Mouse (Mus musculus) midbrain, embryonic 12.5 days (tissue): Measurements from ENCODE around the gene Hcls1. TPM values are rescaled to one million over a fixed set of nuclear protein-coding genes. Genes with fewer than 3 reads are reported as not detected.

Experiments
- ATAC-seq: fragments of 200-750 bp; cut with Nextera tagmentation; 2 replicates; pipeline ENCODE4 v1.8.0; 2017; ENCODE audit warnings: low read depth, moderate TSS enrichment, moderate library complexity; ENCODE audit not compliant: low FRiP score
- H3K27ac ChIP-seq: fragments of 300-500 bp; sonication (generic); replicated peaks from 2 replicates; pipeline ENCODE4 v1.5.1; 2016; ENCODE audit warnings: mild to moderate bottlenecking
- H3K27me3 ChIP-seq: fragments of 300-500 bp; sonication (generic); 2 replicates; pipeline ENCODE4 v1.6.1; 2016; ENCODE audit warnings: mild to moderate bottlenecking
- H3K36me3 ChIP-seq: fragments of 300-500 bp; sonication (generic); 2 replicates; pipeline ENCODE4 v1.6.1; 2016
- H3K4me1 ChIP-seq: fragments of 300-500 bp; sonication (generic); 2 replicates; pipeline ENCODE4 v1.6.1; 2016
- H3K4me2 ChIP-seq: fragments of 300-500 bp; sonication (generic); replicated peaks from 2 replicates; pipeline ENCODE4 v1.6.1; 2016; ENCODE audit warnings: mild to moderate bottlenecking, moderate library complexity
- H3K4me3 ChIP-seq: fragments of 300-500 bp; sonication (generic); 2 replicates; pipeline ENCODE4 v1.5.1; 2016; ENCODE audit warnings: mild to moderate bottlenecking
- H3K9ac ChIP-seq: fragments of 300-500 bp; sonication (generic); replicated peaks from 2 replicates; pipeline ENCODE4 v1.6.1; 2016; ENCODE audit warnings: mild to moderate bottlenecking, moderate library complexity
- H3K9me3 ChIP-seq: fragments of 300-500 bp; sonication (generic); 2 replicates; pipeline ENCODE4 v1.6.1; 2016; ENCODE audit warnings: mild to moderate bottlenecking
- WGBS: fragments of 180-500 bp; shearing (Covaris S2); methylation state at CpG from one replicate; pipeline ENCODE4 v1.1.7; 2016; 5-methylcytosine and 5-hydroxymethylcytosine counted together
- polyA plus RNA-seq: library from polyadenylated mRNA; unstranded; fragments of >200 nt; fragmentation: Nextera tagmentation; extraction: Ambion mirVana; gene quantifications from 2 replicates; pipeline ENCODE4 v1.2.1, GENCODE M21; 2016

Gene Hcls1
- polyA plus RNA-seq, 1 experiment from 2014 or later = 3.5 TPM

- H3K27ac ChIP-seq = no peak overlapping the region
- H3K36me3 ChIP-seq = no peaks in the 10 kb centered on the region
- no peak overlapping the region for H3K4me2 ChIP-seq
- 37% methylated on average over 4 of the region's 4 CpGs for WGBS
- H3K4me3 ChIP-seq = no peak overlapping the region
- H3K9me3 ChIP-seq = no peaks in the 10 kb centered on the region
- peaks cover 3% of the 10 kb centered on the region; the same call in 1 of the 2 replicates for H3K4me1 ChIP-seq
- no peaks in the 10 kb centered on the region for H3K27me3 ChIP-seq
- H3K9ac ChIP-seq = no peak overlapping the region
- ATAC-seq = no peak
Observed at GRCm38 (mm10) chr16:36951029-36951428, 16.2 kb downstream of the Hcls1 start.

DNA sequence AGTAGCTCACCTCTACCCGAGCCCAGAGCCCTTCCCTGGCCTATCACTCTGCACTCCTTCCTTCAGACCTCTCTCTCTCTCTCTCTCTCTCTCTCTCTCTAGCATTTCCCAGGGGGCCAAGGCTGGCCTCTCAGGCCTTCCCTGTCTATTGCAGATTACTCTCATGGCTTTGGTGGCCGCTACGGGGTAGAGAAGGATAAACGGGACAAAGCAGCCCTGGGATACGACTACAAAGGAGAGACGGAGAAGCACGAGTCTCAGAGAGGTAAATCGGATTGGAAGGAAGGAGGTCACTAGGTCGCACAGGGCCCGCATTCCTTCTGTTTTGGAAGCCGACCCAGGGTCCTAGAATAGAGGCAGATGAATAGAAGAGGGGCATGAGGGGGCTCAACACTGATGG lies 20.3 kb downstream of the Hcls1 start:
- no peaks in the 10 kb centered on the region for H3K27me3 ChIP-seq
- no peak overlapping the region for H3K4me2 ChIP-seq
- no peak for ATAC-seq
- H3K4me1 ChIP-seq = no peaks in the 10 kb centered on the region; the same call in 1 of the 2 replicates
- no peaks in the 10 kb centered on the region for H3K36me3 ChIP-seq
- WGBS = 5% methylated on average over 11 of the region's 11 CpGs
- H3K27ac ChIP-seq = no peak overlapping the region
- H3K9me3 ChIP-seq = no peaks in the 10 kb centered on the region
- H3K4me3 ChIP-seq = no peak overlapping the region
- H3K9ac ChIP-seq = no peak overlapping the region

DNA sequence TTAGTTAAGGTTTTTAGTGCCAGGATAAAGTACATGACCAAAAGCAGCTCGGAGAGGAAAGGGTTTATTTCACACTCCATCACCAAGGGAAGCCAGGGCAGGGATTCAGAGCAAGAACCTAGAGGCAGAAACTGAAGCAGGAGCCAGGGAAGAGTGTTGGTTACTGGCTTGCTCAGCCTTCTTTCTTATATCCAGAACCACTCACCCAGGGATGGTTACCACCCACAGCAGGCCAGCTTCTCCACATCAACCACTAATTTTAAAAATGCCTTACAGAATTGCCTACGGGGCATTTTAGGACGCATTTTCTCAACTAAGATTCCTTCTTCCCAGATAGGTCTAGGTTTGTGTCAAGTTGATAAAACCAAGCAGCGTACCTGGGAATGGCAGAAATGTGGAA lies 28.6 kb downstream of the Hcls1 start:
- Histone ChIP-seq H3K27me3 (no peaks in the 10 kb centered on the region), H3K4me2 (no peak overlapping the region), H3K27ac (no peak overlapping the region), H3K36me3 (no peaks in the 10 kb centered on the region), H3K4me3 (no peak overlapping the region), H3K9ac (no peak overlapping the region), H3K4me1 (no peaks in the 10 kb centered on the region), H3K9me3 (no peaks in the 10 kb centered on the region)
- no peak for ATAC-seq
- WGBS = 85% methylated on average over 4 of the region's 4 CpGs

GRCm38 (mm10) chr16:36979127-36979526 lies 44.3 kb downstream of the Hcls1 start:
- Histone ChIP-seq H3K27me3 (no peaks in the 10 kb centered on the region), H3K36me3 (no peaks in the 10 kb centered on the region), H3K9me3 (no peaks in the 10 kb centered on the region), H3K4me3 (no peak overlapping the region), H3K9ac (no peak overlapping the region), H3K4me2 (no peak overlapping the region), H3K4me1 (no peaks in the 10 kb centered on the region), H3K27ac (no peak overlapping the region)
- ATAC-seq = no peak
- WGBS = 87% methylated on average over 2 of the region's 2 CpGs

- 93% methylated on average over 1 of the region's 1 CpGs for WGBS
- Histone ChIP-seq H3K4me2 (no peak overlapping the region), H3K36me3 (no peaks in the 10 kb centered on the region), H3K27ac (no peak overlapping the region), H3K4me1 (no peaks in the 10 kb centered on the region), H3K27me3 (no peaks in the 10 kb centered on the region), H3K9ac (no peak overlapping the region), H3K9me3 (no peaks in the 10 kb centered on the region), H3K4me3 (no peak overlapping the region)
- ATAC-seq = no peak
Observed at GRCm38 (mm10) chr16:36983796-36984195, 49.0 kb downstream of the Hcls1 start.

GRCm38 (mm10) chr16:36985636-36986042 lies 50.9 kb downstream of the Hcls1 start:
- no peaks in the 10 kb centered on the region for H3K36me3 ChIP-seq
- no peak for ATAC-seq
- H3K4me3 ChIP-seq = no peak overlapping the region
- H3K9ac ChIP-seq = no peak overlapping the region
- H3K27me3 ChIP-seq = no peaks in the 10 kb centered on the region
- no peaks in the 10 kb centered on the region for H3K4me1 ChIP-seq
- 72% methylated on average over 5 of the region's 5 CpGs for WGBS
- no peak overlapping the region for H3K27ac ChIP-seq
- H3K4me2 ChIP-seq = no peak overlapping the region
- H3K9me3 ChIP-seq = no peaks in the 10 kb centered on the region

GRCm38 (mm10) chr16:36987399-36987798 lies 52.6 kb downstream of the Hcls1 start:
- H3K9ac ChIP-seq = no peak overlapping the region
- H3K4me1 ChIP-seq = no peaks in the 10 kb centered on the region
- ATAC-seq = no peak
- no peaks in the 10 kb centered on the region for H3K27me3 ChIP-seq
- H3K4me3 ChIP-seq = no peak overlapping the region
- no peak overlapping the region for H3K4me2 ChIP-seq
- no peaks in the 10 kb centered on the region for H3K9me3 ChIP-seq
- H3K27ac ChIP-seq = no peak overlapping the region
- H3K36me3 ChIP-seq = no peaks in the 10 kb centered on the region
- 75% methylated on average over 2 of the region's 2 CpGs for WGBS

DNA sequence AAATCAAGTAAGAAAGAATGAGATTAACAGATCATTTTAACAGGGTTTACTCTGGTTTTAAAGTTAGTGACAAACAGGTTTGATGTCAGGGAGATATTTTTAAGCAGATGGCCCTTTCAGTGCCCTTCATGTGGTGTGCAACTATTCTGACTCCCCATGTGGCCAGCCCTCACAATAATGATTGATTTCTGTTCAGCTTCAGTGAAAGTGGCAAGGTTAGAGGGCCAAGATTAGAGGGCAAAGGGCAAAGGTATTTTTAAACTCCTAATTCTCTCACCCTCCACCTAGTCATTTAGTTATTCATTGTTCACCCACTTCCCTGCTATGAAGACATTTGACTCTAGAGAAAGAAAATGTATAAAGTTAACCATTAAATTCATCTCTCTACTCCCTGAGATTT lies 53.3 kb downstream of the Hcls1 start:
- Histone ChIP-seq H3K4me1 (no peaks in the 10 kb centered on the region), H3K27ac (no peak overlapping the region), H3K4me2 (no peak overlapping the region), H3K36me3 (no peaks in the 10 kb centered on the region), H3K9ac (no peak overlapping the region), H3K9me3 (no peaks in the 10 kb centered on the region), H3K4me3 (no peak overlapping the region), H3K27me3 (no peaks in the 10 kb centered on the region)
- ATAC-seq = no peak

- ATAC-seq = no peak
- Histone ChIP-seq H3K9me3 (no peaks in the 10 kb centered on the region), H3K27ac (no peak overlapping the region), H3K36me3 (no peaks in the 10 kb centered on the region), H3K9ac (no peak overlapping the region), H3K4me2 (no peak overlapping the region), H3K4me1 (no peaks in the 10 kb centered on the region), H3K27me3 (no peaks in the 10 kb centered on the region), H3K4me3 (no peak overlapping the region)
- WGBS = 81% methylated on average over 8 of the region's 8 CpGs
Observed at GRCm38 (mm10) chr16:36989493-36989892, 54.7 kb downstream of the Hcls1 start.

DNA sequence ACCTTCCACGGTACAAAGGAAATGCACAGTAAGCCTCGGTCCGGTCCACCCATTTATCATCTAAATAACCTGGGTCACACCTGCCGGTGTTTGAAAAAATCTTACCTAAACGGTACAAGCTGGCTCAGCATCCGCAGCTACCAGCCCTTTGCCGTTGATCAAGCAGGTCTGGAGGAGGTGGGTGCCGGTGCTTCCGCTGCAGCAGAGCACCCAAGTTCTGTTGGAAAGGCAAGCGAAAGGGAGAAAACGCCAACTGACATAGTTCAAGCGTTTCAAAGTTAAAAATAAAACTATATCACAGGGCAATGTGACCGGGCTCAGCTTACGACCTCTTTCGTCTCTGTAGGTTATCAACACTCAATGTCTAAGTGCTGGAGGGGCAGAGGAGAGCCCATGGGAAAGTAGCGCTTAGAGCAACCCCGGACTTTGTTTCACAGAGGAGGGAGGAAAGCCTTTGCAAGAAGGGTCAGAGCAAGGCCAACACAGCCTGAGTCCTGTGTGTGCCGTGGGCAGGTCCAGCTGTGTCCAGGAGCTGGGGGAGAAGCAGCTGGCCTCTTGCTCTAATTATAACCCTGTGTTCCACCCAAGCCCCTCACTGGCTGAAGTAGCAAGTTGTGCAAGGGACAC lies 55.3 kb downstream of the Hcls1 start, which contains the start of gene Fbxo40:
Gene Fbxo40 (minus strand): TSS at position 469 of the 627 bp plus-strand sequence.
- no peak within 1 kb of the TSS for H3K9ac ChIP-seq
- H3K4me3 ChIP-seq = no peak within 1 kb of the TSS
- H3K4me2 ChIP-seq = no peak within 1 kb of the TSS
- H3K27me3 ChIP-seq = no peaks in the 10 kb centered on the region
- WGBS = 85% methylated on average over 18 of the region's 18 CpGs
- no peaks in the 10 kb centered on the region for H3K4me1 ChIP-seq
- no peak within 1 kb of the TSS for H3K27ac ChIP-seq
- no peaks in the 10 kb centered on the region for H3K9me3 ChIP-seq
- no peaks in the 10 kb centered on the region for H3K36me3 ChIP-seq
- ATAC-seq = no peak

- Histone ChIP-seq H3K9me3 (no peaks in the 10 kb centered on the region), H3K9ac (no peak overlapping the region), H3K4me3 (no peak overlapping the region), H3K4me1 (no peaks in the 10 kb centered on the region), H3K36me3 (no peaks in the 10 kb centered on the region), H3K27me3 (no peaks in the 10 kb centered on the region), H3K4me2 (no peak overlapping the region), H3K27ac (no peak overlapping the region)
- ATAC-seq = no peak
- 86% methylated on average over 6 of the region's 6 CpGs for WGBS
Observed at GRCm38 (mm10) chr16:36997650-36998049, 62.9 kb downstream of the Hcls1 start.

GRCm38 (mm10) chr16:36999366-36999972 lies 64.7 kb downstream of the Hcls1 start:
- H3K27me3 ChIP-seq = no peaks in the 10 kb centered on the region
- H3K4me1 ChIP-seq = no peaks in the 10 kb centered on the region
- no peak overlapping the region for H3K4me2 ChIP-seq
- no peaks in the 10 kb centered on the region for H3K36me3 ChIP-seq
- ATAC-seq = no peak
- H3K9ac ChIP-seq = no peak overlapping the region
- H3K27ac ChIP-seq = no peak overlapping the region
- H3K9me3 ChIP-seq = no peaks in the 10 kb centered on the region
- 85% methylated on average over 9 of the region's 9 CpGs for WGBS
- H3K4me3 ChIP-seq = no peak overlapping the region

GRCm38 (mm10) chr16:37009262-37009661 lies 74.5 kb downstream of the Hcls1 start:
- Histone ChIP-seq H3K36me3 (no peaks in the 10 kb centered on the region), H3K27ac (no peak overlapping the region), H3K4me2 (no peak overlapping the region), H3K27me3 (no peaks in the 10 kb centered on the region), H3K4me1 (peaks cover 16% of the 10 kb centered on the region), H3K9me3 (no peaks in the 10 kb centered on the region), H3K9ac (no peak overlapping the region), H3K4me3 (no peak overlapping the region)
- ATAC-seq = no peak
- 69% methylated on average over 6 of the region's 6 CpGs for WGBS
